Mouse (Mus musculus): ENCODE data around the gene Nfkbie.

Nfkbie gene

GRCm38 (mm10) chr17:45563655-45564530 lies 8.4 kb downstream of the Nfkbie start, which contains the start of gene Slc35b2:
TSS of gene Slc35b2 (plus strand) at chr17:45563874.
- DNase-seq = peak; percentile 90

DNA sequence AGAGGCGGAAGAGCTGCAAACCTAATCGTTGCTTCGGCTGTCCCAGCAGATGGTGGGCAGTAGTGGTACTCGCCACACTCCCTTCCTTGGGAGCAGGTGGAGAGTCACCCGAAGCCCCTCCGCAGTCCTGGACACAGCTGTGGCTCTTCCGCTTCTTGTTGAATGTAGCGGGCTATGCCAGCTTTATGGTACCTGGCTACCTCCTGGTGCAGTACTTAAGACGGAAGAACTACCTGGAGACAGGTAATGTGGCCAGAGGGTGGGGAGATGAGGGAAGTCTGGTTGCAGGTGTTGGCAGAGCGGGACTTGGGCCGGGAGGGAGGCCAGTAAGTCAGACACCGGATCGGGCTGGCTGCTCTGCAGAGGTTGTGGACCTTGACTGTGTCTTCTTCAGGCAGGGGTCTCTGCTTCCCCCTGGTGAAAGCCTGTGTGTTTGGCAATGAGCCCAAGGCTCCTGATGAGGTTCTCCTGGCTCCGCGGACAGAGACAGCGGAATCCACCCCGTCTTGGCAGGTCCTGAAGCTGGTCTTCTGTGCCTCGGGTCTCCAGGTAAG lies 9.1 kb downstream of the Nfkbie start:
- no peak for DNase-seq

- DNase-seq = no peak
Observed at GRCm38 (mm10) chr17:45565103-45565502, 9.6 kb downstream of the Nfkbie start.

DNA sequence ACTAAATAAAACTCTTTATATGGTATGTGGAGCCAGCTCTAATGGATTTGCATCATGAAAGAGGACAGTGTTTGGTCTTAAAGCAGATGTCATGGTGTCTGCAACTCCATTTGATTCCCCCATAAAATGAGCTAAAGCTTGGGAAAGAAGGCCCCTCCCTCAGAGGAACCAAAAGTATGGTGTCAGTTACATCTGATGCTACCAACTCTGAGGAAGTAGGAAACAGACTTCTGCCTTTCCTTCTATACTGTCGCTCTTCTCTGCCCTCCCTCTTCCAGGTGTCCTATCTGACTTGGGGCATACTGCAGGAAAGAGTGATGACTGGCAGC lies 10.5 kb downstream of the Nfkbie start:
- no peak for DNase-seq

DNA sequence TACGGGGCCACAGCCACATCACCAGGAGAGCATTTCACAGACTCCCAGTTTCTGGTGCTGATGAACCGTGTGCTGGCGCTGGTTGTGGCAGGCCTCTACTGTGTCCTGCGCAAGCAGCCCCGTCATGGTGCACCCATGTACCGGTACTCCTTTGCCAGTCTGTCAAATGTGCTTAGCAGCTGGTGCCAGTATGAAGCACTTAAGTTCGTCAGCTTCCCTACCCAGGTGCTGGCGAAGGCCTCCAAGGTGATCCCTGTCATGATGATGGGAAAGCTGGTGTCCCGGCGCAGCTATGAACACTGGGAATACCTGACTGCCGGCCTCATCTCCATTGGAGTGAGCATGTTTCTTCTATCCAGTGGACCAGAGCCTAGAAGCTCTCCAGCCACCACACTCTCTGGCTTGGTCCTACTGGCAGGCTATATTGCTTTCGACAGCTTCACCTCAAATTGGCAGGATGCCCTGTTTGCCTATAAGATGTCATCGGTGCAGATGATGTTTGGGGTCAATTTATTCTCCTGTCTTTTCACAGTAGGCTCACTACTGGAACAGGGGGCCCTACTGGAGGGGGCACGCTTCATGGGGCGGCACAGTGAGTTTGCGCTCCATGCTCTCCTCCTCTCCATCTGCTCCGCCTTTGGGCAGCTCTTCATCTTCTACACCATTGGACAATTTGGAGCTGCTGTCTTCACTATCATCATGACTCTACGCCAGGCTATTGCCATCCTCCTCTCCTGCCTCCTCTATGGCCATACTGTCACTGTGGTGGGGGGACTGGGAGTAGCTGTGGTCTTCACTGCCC lies 11.1 kb downstream of the Nfkbie start:
- no peak for DNase-seq

DNA sequence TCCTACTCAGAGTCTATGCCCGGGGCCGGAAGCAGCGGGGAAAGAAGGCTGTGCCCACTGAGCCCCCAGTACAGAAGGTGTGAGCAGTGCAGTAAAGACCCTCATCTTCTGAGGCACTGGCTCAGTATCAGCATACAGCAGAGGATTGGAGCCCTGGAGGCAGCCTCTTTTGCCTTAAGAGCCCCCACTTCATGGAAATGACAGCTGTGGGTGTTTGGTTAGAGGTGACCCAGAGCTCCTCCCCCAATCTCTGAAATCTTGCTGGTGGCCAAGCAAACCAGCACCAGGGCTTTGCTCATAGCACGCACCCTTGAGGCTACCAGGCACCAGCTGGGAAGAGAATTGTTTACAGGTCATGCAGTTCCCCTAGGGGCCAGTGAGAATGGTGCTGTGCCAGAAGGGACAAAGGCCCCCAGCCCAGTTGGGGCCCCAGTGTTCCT lies 11.7 kb downstream of the Nfkbie start:
- DNase-seq = no peak

GRCm38 (mm10) chr17:45568990-45569389 lies 13.5 kb downstream of the Nfkbie start:
- DNase-seq = no peak

DNA sequence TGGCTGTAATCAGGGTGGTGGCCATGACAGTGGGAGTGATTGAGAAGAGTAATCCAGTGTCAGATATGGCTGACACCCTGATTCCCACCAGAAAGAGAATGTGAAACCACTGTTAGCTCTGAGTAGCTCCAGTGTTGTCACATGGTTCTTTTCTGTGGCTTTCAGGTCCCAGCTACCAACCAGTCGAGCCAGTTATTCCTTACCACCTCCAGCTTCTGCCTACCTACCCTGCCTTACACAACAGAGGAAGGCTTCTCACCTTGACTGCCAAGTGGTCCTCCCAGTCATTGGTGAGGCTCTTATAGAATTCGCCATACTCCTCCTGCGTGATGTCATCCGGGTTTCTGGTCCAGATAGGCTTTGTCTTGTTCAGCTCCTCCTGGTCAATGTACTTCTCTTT lies 14.5 kb downstream of the Nfkbie start:
- no peak for DNase-seq

GRCm38 (mm10) chr17:45572103-45573086 lies 16.9 kb downstream of the Nfkbie start:
- DNase-seq = peak; percentile 67

GRCm38 (mm10) chr17:45573087-45573779 lies 17.7 kb downstream of the Nfkbie start, which contains the start of gene Hsp90ab1:
TSS of gene Hsp90ab1 (minus strand) at chr17:45573271.
- DNase-seq = peak; percentile 98

GRCm38 (mm10) chr17:45573780-45574123 lies 18.2 kb downstream of the Nfkbie start:
- DNase-seq = peak; percentile 95

DNA sequence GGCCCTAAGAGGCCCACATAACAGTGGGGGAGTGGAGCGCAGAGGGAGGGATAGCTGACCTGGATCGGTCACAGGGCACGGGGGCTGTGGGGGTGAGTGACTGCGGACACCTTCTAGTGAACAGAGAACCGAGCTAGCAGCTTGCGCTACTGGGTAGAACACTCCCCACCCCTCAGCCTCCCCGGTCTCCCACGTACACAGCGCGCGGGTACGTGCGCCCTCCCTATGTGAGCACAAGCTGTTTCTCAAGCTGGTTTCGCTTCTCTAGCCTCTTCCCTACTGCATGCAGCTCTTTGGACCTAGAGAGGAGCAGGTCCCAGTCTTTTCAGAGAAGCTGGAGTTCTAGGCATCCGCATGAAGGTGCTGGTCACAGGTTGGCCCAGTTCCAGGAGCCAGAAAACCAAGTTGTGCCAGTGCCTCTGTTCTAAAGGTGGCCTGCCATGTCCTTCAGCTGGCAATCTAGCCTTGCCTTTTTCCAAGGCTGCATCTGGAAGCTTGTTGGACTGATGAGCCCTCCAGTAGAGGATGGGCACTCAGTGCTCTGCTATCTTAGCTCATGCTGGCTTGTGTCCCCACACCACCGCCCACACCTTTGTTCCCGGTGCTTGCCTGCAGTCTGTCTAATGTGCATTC lies 18.7 kb downstream of the Nfkbie start:
- peak; percentile 83 for DNase-seq

DNA sequence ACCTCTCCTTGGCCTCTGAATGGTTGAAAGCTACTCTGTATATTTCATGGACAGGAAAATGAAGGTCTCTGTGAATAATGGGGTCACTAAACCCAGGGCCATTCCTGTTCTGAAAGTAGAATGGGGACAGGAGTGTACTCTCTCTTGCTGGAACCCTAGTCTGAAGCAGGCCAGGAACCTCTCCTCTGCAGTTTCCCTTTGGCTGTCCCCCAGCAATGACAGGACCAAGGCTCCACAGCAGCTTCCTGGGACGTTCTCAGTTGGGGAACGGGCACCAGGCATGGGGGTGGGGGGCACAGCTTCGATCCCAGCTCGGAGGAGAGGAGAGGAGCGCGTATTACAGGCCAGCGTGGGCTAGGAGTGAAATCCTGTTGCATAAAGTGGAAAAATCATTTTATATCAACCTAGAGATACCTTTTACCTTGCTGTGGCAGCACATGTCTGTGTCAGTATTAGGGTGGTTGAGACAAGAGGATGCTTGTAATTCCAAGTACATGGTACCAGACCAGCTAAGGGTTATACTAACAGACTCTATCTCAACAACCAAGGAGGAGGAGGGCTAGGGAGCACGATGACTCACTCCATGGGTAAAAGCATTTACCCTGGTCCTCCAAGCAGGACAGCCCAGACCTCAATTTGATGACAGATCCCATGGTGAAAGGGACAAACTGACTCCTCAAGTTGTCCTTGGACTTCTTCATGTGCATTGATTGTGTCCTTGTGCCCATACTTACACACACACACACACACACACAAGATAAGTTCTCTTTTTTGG lies 19.8 kb downstream of the Nfkbie start:
- DNase-seq = no peak

DNA sequence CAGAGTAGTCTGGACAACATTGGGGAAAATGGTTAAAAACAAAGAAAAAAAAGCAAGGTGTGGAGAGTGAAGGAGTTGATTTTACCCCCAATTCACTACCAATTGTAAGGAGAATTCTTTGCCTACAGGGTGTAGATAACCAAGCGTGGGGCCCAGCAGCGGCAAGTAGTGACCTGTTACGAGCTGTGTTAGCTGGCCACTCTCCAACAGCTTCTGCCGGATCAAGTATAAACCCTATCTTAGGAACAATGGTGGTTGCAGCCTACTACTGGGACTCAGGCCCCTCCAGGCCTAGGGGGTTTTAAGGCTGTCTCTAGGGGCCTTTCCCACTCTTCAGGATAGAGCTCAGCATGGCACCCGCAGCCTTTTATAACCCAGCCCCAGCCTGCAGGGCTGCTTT lies 22.7 kb downstream of the Nfkbie start:
- DNase-seq = no peak

GRCm38 (mm10) chr17:45578843-45579242 lies 23.3 kb downstream of the Nfkbie start:
- DNase-seq = no peak

GRCm38 (mm10) chr17:45579554-45579953 lies 24.1 kb downstream of the Nfkbie start:
- no peak for DNase-seq

- no peak for DNase-seq
Observed at GRCm38 (mm10) chr17:45580958-45581477, 25.5 kb downstream of the Nfkbie start.

- no peak for DNase-seq
Observed at GRCm38 (mm10) chr17:45581567-45581983, 26.1 kb downstream of the Nfkbie start.

DNA sequence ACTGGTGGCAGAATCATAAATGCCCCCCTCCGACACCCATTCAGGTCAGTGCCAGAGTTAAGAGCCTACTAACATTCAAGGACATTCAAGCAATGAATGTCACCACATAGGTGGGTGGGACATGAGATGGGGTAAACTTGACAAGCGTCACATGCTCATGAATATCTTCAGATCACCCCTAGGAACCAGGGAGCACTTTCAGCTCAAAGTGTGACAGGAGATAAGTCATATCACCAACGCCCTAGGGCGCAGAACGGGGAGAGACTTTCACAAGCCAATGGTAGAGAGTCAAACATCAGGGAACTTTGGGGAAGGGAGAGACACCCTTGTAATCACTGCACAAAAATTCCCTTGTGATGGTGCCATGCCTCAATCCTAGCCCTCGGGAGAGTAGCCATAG lies 26.7 kb downstream of the Nfkbie start:
- no peak for DNase-seq

- peak; percentile 10 for DNase-seq
Observed at GRCm38 (mm10) chr17:45582715-45583355, 27.3 kb downstream of the Nfkbie start.
